Mouse (Mus musculus) embryonic facial prominence, embryonic 11.5 days (tissue): ENCODE data around the gene Mxi1. TPM values are rescaled to one million over a fixed set of nuclear protein-coding genes. Genes with fewer than 3 reads are reported as not detected.
A peak's percentile ranks its signal among the peaks of the same experiment; 100 is the strongest.

Source experiments
- ATAC-seq: fragments of 200-750 bp; cut with Nextera tagmentation; replicated peaks from 2 replicates; pipeline ENCODE4 v1.8.0; 2017; ENCODE audit warnings: low read depth; ENCODE audit not compliant: insufficient number of reproducible peaks, low FRiP score, low TSS enrichment
- DNase-seq: peaks from one replicate; pipeline ENCODE4 v3.0.0-alpha.2; 2015; ENCODE audit warnings: low spot score
- H3K27ac ChIP-seq: fragments of 300-500 bp; sonication (generic); replicated peaks from 2 replicates; pipeline ENCODE4 v1.5.1; 2014; ENCODE audit warnings: mild to moderate bottlenecking, low read depth, low read length, control low read depth
- H3K27me3 ChIP-seq: fragments of 300-500 bp; sonication (generic); 2 replicates; pipeline ENCODE4 v1.6.1; 2014; ENCODE audit warnings: mild to moderate bottlenecking, low read length, moderate library complexity, mixed read lengths; ENCODE audit not compliant: control insufficient read depth, insufficient read depth
- H3K36me3 ChIP-seq: fragments of 300-500 bp; sonication (generic); replicated peaks from 2 replicates; pipeline ENCODE4 v1.6.1; 2014; ENCODE audit warnings: low read depth, mild to moderate bottlenecking, low read length, moderate library complexity, mixed read lengths; ENCODE audit not compliant: control insufficient read depth, insufficient read depth
- H3K4me1 ChIP-seq: fragments of 300-500 bp; sonication (generic); 2 replicates; pipeline ENCODE4 v1.6.1; 2014; ENCODE audit warnings: low read length, mixed read lengths; ENCODE audit not compliant: control insufficient read depth, insufficient read depth
- H3K4me2 ChIP-seq: fragments of 300-500 bp; sonication (generic); 2 replicates; pipeline ENCODE4 v1.6.1; 2014; ENCODE audit warnings: low read depth, mild to moderate bottlenecking, control low read depth, low read length, moderate library complexity
- H3K4me3 ChIP-seq: fragments of 300-500 bp; sonication (generic); 2 replicates; pipeline ENCODE4 v1.5.1; 2014; ENCODE audit warnings: low read depth, low read length, control low read depth
- H3K9ac ChIP-seq: fragments of 300-500 bp; sonication (generic); replicated peaks from 2 replicates; pipeline ENCODE4 v1.6.1; 2014; ENCODE audit warnings: mild to moderate bottlenecking, control low read depth, low read length
- H3K9me3 ChIP-seq: fragments of 300-500 bp; sonication (generic); replicated peaks from 2 replicates; pipeline ENCODE4 v1.6.1; 2016; ENCODE audit warnings: mild to moderate bottlenecking, low read length, inconsistent platforms, mixed read lengths; ENCODE audit not compliant: control insufficient read depth
- WGBS: fragments of 180-500 bp; shearing (Covaris S2); extraction: QIAGEN DNeasy Blood & Tissue Kit; methylation state at CpG from one replicate; pipeline ENCODE4 v1.1.7; 2014; 5-methylcytosine and 5-hydroxymethylcytosine counted together
- polyA plus RNA-seq: library from polyadenylated mRNA; unstranded; fragments of >200 nt; fragmentation: Nextera tagmentation; extraction: Ambion mirVana; gene quantifications from 2 replicates; pipeline ENCODE4 v1.2.1, GENCODE M21; 2014

The Mxi1 gene
- polyA plus RNA-seq, 1 experiment from 2014 or later, result 49.0 TPM

GRCm38 (mm10) chr19:53322438-53323048 is 12.2 kb downstream of the Mxi1 start:
- H3K9ac ChIP-seq, result no peak overlapping the region
- WGBS, result 87% methylated on average over 12 of the region's 12 CpGs
- no peak overlapping the region for H3K4me3 ChIP-seq
- no peak overlapping the region for H3K4me2 ChIP-seq
- H3K36me3 ChIP-seq, result no peaks in the 10 kb centered on the region
- peaks cover 2% of the 10 kb centered on the region; the same call in 1 of the 2 replicates for H3K4me1 ChIP-seq
- ATAC-seq, result no peak
- H3K27me3 ChIP-seq, result no peaks in the 10 kb centered on the region
- H3K9me3 ChIP-seq, result no peaks in the 10 kb centered on the region
- H3K27ac ChIP-seq, result no peak overlapping the region
- DNase-seq, result no peak

- ATAC-seq, result no peak
- DNase-seq, result no peak
- Histone ChIP-seq H3K4me2 (no peak overlapping the region), H3K9me3 (no peaks in the 10 kb centered on the region), H3K36me3 (no peaks in the 10 kb centered on the region), H3K27me3 (no peaks in the 10 kb centered on the region), H3K4me1 (peaks cover 2% of the 10 kb centered on the region; the same call in 1 of the 2 replicates), H3K27ac (no peak overlapping the region), H3K9ac (no peak overlapping the region), H3K4me3 (no peak overlapping the region)
- 63% methylated on average over 6 of the region's 6 CpGs for WGBS
Measured at GRCm38 (mm10) chr19:53324866-53325265, 14.5 kb downstream of the Mxi1 start.

- peak overlapping the region; percentile 57 for H3K4me2 ChIP-seq
- H3K9ac ChIP-seq, result peak overlapping the region; percentile 23
- H3K36me3 ChIP-seq, result no peaks in the 10 kb centered on the region
- peak overlapping the region; percentile 20 for H3K4me3 ChIP-seq
- no peak overlapping the region for H3K27ac ChIP-seq
- ATAC-seq, result no peak
- H3K4me1 ChIP-seq, result peaks cover 2% of the 10 kb centered on the region; the same call in 1 of the 2 replicates
- 11% methylated on average over 27 of the region's 27 CpGs for WGBS
- peak; percentile 74 for DNase-seq
- H3K9me3 ChIP-seq, result no peaks in the 10 kb centered on the region
- H3K27me3 ChIP-seq, result no peaks in the 10 kb centered on the region
Measured at GRCm38 (mm10) chr19:53325578-53326295, 15.4 kb downstream of the Mxi1 start.

- DNase-seq (no peak), ATAC-seq (no peak)
- Histone ChIP-seq H3K4me2 (no peak overlapping the region), H3K4me1 (peaks cover 2% of the 10 kb centered on the region; the same call in 1 of the 2 replicates), H3K27me3 (no peaks in the 10 kb centered on the region), H3K9ac (no peak overlapping the region), H3K4me3 (no peak overlapping the region), H3K27ac (no peak overlapping the region), H3K36me3 (peaks cover 6% of the 10 kb centered on the region), H3K9me3 (no peaks in the 10 kb centered on the region)
- WGBS, result 67% methylated on average over 9 of the region's 9 CpGs
Measured at GRCm38 (mm10) chr19:53328116-53328515, 17.8 kb downstream of the Mxi1 start.

- H3K27me3 ChIP-seq, result no peaks in the 10 kb centered on the region
Measured at GRCm38 (mm10) chr19:53329221-53329991, 19.1 kb downstream of the Mxi1 start.

DNA sequence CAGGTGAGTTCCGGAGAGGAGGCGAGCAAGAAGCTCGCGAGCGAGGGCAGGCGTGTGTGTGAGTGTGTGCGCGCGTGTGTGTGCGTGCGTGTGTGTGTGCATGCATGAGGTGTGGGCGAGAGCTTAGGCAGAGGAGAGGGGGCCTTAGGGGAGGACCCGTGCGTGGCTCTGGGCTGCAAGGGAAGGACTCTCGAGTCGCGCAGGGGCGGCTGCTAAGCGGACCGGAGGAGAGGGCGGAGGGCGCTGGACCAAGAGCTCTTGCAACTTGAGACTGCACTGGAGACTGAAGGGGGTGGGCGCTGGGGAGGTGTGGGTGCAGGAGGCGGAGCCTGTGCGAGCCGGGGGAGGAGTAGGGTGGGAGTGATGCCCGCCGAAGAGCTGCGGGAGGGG is 19.7 kb downstream of the Mxi1 start:
- Histone ChIP-seq H3K9me3 (no peaks in the 10 kb centered on the region), H3K36me3 (peaks cover 6% of the 10 kb centered on the region), H3K4me2 (peak overlapping the region; percentile 97), H3K27me3 (no peaks in the 10 kb centered on the region), H3K4me1 (no peaks in the 10 kb centered on the region), H3K27ac (0 out of 2 replicates have a peak overlapping the region, but pooled peaks have one; percentile 20), H3K9ac (peak overlapping the region; percentile 74), H3K4me3 (peak overlapping the region; percentile 80)
- DNase-seq (peak; percentile 78), ATAC-seq (peak; percentile 77)
- WGBS, result under 1% methylated on average over 27 of the region's 29 CpGs

More at GRCm38 (mm10) chr19:53329221-53329991, 19.1 kb downstream of the Mxi1 start:
- ATAC-seq (peak; percentile 74), DNase-seq (peak; percentile 92)
- Histone ChIP-seq H3K4me2 (peak overlapping the region; percentile 97), H3K4me3 (peak overlapping the region; percentile 80), H3K9me3 (no peaks in the 10 kb centered on the region), H3K4me1 (peaks cover 1% of the 10 kb centered on the region; the same call in 1 of the 2 replicates), H3K36me3 (peaks cover 6% of the 10 kb centered on the region), H3K9ac (peak overlapping the region; percentile 74), H3K27ac (0 out of 2 replicates have a peak overlapping the region, but pooled peaks have one; percentile 20)
- under 1% methylated on average over 81 of the region's 106 CpGs for WGBS

DNA sequence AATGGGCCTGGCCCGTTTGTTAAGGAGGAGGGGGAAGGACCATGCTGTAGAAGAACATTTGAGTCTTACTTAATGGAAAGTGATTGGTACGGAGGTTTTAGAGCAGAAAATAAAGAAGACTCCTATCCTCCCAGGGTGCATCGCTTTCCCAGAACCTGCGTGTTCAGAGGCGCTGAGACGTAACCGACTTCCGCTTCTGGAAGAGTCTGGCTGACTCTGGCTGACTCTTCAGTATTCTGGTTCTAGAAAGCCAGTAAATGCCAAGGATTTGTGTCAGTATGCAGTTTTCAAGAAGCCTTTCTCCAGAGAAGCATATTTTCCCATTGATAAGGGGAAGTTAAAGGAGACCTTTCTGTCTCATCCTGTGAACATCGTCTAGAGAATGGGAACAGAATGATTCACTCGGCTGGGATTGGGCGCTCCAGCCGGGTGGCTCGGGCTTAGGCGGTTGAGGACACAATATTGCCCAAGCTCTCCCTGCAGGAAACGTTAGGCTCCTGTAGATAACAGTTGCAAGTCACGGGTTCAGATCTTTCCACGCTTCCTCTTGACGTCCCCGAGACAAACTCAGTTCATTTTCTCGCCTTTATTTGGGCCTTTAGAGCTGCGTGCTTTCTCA is 21.7 kb downstream of the Mxi1 start:
- Histone ChIP-seq H3K36me3 (peaks cover 6% of the 10 kb centered on the region), H3K4me1 (no peaks in the 10 kb centered on the region), H3K9me3 (no peaks in the 10 kb centered on the region), H3K4me2 (no peak overlapping the region), H3K27me3 (no peaks in the 10 kb centered on the region), H3K27ac (no peak overlapping the region), H3K4me3 (no peak overlapping the region), H3K9ac (no peak overlapping the region)
- ATAC-seq (no peak), DNase-seq (no peak)
- WGBS, result 92% methylated on average over 21 of the region's 21 CpGs
